12 mouse cellular contexts compared by ENCODE assay signal in genomic region chr7:140902036-140902875, GRCm38 (mm10). TPM values are rescaled to one million over a fixed set of nuclear protein-coding genes. Genes with fewer than 3 reads are reported as not detected.
DNase-seq lines count a peak whose midpoint lies in the region; ATAC-seq and TF ChIP-seq lines count a peak whose summit lies in the region.
"Had no signal": no experiment of that assay in that cellular context is flagged by ENCODE, and none has a peak within 500 bp of the region (broad histone marks: within the 10 kb centered on the region; RNA-seq: fewer than 3 reads in every experiment).

No protein-coding gene starts in this region.

- no peaks in the 10 kb centered on the region for H3K27me3 ChIP-seq in heart, adult 2 months (ENCODE audit: control insufficient read depth, insufficient read depth, low read length)
- H3K27me3 ChIP-seq in heart, embryonic 10.5 days (ENCODE audit: insufficient read depth, poor library complexity, severe bottlenecking): peaks cover 13% of the 10 kb centered on the region; the same call in 1 of the 2 replicates
- H3K27me3 ChIP-seq in midbrain, embryonic 16.5 days (ENCODE audit: control insufficient read depth, insufficient read depth, low read depth, low read length): no peaks in the 10 kb centered on the region
- H3K27me3 ChIP-seq in midbrain, embryonic 14.5 days (ENCODE audit: control insufficient read depth, insufficient read depth, low read length): no peaks in the 10 kb centered on the region
- no peaks in the 10 kb centered on the region for H3K27me3 ChIP-seq in forebrain, embryonic 15.5 days
- H3K27me3 ChIP-seq: midbrain, embryonic 15.5 days had no signal

- no peak for TF ChIP-seq CTCF in heart, adult 2 months (IDR thresholded peaks at IDR 0.05)

- no peaks in the 10 kb centered on the region for H3K79me2 ChIP-seq in heart, adult 2 months (replicated peaks; ENCODE audit: control insufficient read depth, insufficient read depth, low read length)

- H3K9ac ChIP-seq in heart, adult 2 months (ENCODE audit: low read depth, low read length): no peak overlapping the region
- H3K9ac ChIP-seq in midbrain, embryonic 16.5 days (ENCODE audit: low read depth, low read length): peak overlapping the region; percentile 25; the same call in 1 of the 2 replicates
- no peak overlapping the region for H3K9ac ChIP-seq in midbrain, embryonic 14.5 days (replicated peaks; ENCODE audit: low read length)
- no peak overlapping the region for H3K9ac ChIP-seq in forebrain, embryonic 15.5 days (replicated peaks)
- H3K9ac ChIP-seq: lung, embryonic 14.5 days; midbrain, embryonic 15.5 days had no signal

- 71% methylated on average over 15 of the region's 15 CpGs for WGBS in heart, adult 2 months
- 80% methylated on average over 15 of the region's 15 CpGs for WGBS in heart, embryonic 10.5 days
- 75% methylated on average over 15 of the region's 15 CpGs for WGBS in midbrain, embryonic 16.5 days
- WGBS in midbrain, embryonic 14.5 days: 83% methylated on average over 15 of the region's 15 CpGs
- 72% methylated on average over 15 of the region's 15 CpGs for WGBS in forebrain, embryonic 15.5 days

- no peaks in the 10 kb centered on the region for H3K9me3 ChIP-seq in heart, embryonic 10.5 days
- H3K9me3 ChIP-seq in midbrain, embryonic 16.5 days (replicated peaks; ENCODE audit: control insufficient read depth, low read length, poor library complexity, severe bottlenecking): no peaks in the 10 kb centered on the region
- H3K9me3 ChIP-seq in midbrain, embryonic 14.5 days (ENCODE audit: control insufficient read depth, low read length): no peaks in the 10 kb centered on the region
- H3K9me3 ChIP-seq in forebrain, embryonic 15.5 days: no peaks in the 10 kb centered on the region
- H3K9me3 ChIP-seq: midbrain, embryonic 15.5 days had no signal

- peak overlapping the region; percentile 3; the same call in 1 of the 2 replicates for H3K27ac ChIP-seq in heart, adult 2 months
- H3K27ac ChIP-seq in heart, embryonic 10.5 days: no peak overlapping the region
- H3K27ac ChIP-seq in midbrain, embryonic 16.5 days (ENCODE audit: low read length): no peak overlapping the region
- no peak overlapping the region for H3K27ac ChIP-seq in midbrain, embryonic 14.5 days (replicated peaks; ENCODE audit: low read depth, low read length)
- H3K27ac ChIP-seq in forebrain, embryonic 15.5 days (replicated peaks): no peak overlapping the region
- H3K27ac ChIP-seq: hindbrain, embryonic 14.5 days; midbrain, embryonic 15.5 days had no signal

- H3K4me2 ChIP-seq in midbrain, embryonic 16.5 days (ENCODE audit: low read length): no peak overlapping the region
- H3K4me2 ChIP-seq in midbrain, embryonic 14.5 days (ENCODE audit: low read length): no peak overlapping the region
- no peak overlapping the region for H3K4me2 ChIP-seq in forebrain, embryonic 15.5 days (replicated peaks)
- H3K4me2 ChIP-seq: hindbrain, embryonic 14.5 days; lung, embryonic 14.5 days; midbrain, embryonic 15.5 days had no signal

- peak; percentile 31 to 42 for DNase-seq in heart, adult 2 months
- no peak for DNase-seq in heart, embryonic 10.5 days (ENCODE audit: low spot score)
- DNase-seq in midbrain, embryonic 14.5 days: no peak
- peak; percentile 50 to 63 for DNase-seq in gastrocnemius, postnatal 36 days
- no peak for DNase-seq in left cerebral cortex, adult 8-10 months (ENCODE audit: low spot score in 2 of 2)

- intact Hi-C loops in heart, adult 2 months (cut with DNase I): no loop called here
- intact Hi-C loops in gastrocnemius, postnatal 36 days (cut with DNase I): loop anchor here (2.0 kb wide), 1 partner anchor 47 kb away; no protein-coding TSS in a partner anchor

- TF ChIP-seq POLR2A in heart, adult 2 months (IDR thresholded peaks at IDR 0.05; ENCODE audit: insufficient read depth, low read depth, low read length): no peak

- no peak for TF ChIP-seq EP300 in heart, adult 2 months (IDR thresholded peaks at IDR 0.05; ENCODE audit: insufficient read depth, low read depth, low read length)

- H3K4me3 ChIP-seq in heart, adult 2 months: no peak overlapping the region
- H3K4me3 ChIP-seq in heart, embryonic 10.5 days: no peak overlapping the region
- no peak overlapping the region for H3K4me3 ChIP-seq in midbrain, embryonic 16.5 days (ENCODE audit: low read depth, low read length)
- no peak overlapping the region for H3K4me3 ChIP-seq in midbrain, embryonic 14.5 days (replicated peaks; ENCODE audit: low read depth, low read length)
- no peak overlapping the region for H3K4me3 ChIP-seq in forebrain, embryonic 15.5 days
- H3K4me3 ChIP-seq: midbrain, embryonic 15.5 days had no signal

- no peaks in the 10 kb centered on the region; the same call in 1 of the 2 replicates for H3K36me3 ChIP-seq in heart, adult 2 months (ENCODE audit: control insufficient read depth, insufficient read depth, low read length)
- H3K36me3 ChIP-seq in heart, embryonic 10.5 days: peaks cover 20% of the 10 kb centered on the region
- peaks cover 17% of the 10 kb centered on the region for H3K36me3 ChIP-seq in midbrain, embryonic 16.5 days (ENCODE audit: control insufficient read depth, insufficient read depth, low read length)
- H3K36me3 ChIP-seq in midbrain, embryonic 14.5 days (ENCODE audit: control insufficient read depth, insufficient read depth, low read length): peaks cover 24% of the 10 kb centered on the region
- H3K36me3 ChIP-seq in forebrain, embryonic 15.5 days: peaks cover 17% of the 10 kb centered on the region

- no peak for ATAC-seq in midbrain, embryonic 16.5 days
- ATAC-seq in midbrain, embryonic 14.5 days (ENCODE audit: low FRiP score, low TSS enrichment): no peak
- ATAC-seq in forebrain, embryonic 15.5 days (replicated peaks): no peak

- no peaks in the 10 kb centered on the region; the same call in 1 of the 2 replicates for H3K4me1 ChIP-seq in heart, adult 2 months (ENCODE audit: control insufficient read depth, insufficient read depth, low read length)
- peaks cover 26% of the 10 kb centered on the region; the same call in 1 of the 2 replicates for H3K4me1 ChIP-seq in heart, embryonic 10.5 days
- H3K4me1 ChIP-seq in midbrain, embryonic 16.5 days (ENCODE audit: control insufficient read depth, insufficient read depth, low read length): no peaks in the 10 kb centered on the region
- no peaks in the 10 kb centered on the region for H3K4me1 ChIP-seq in midbrain, embryonic 14.5 days (ENCODE audit: control insufficient read depth, insufficient read depth, low read length)
- H3K4me1 ChIP-seq in forebrain, embryonic 15.5 days: no peaks in the 10 kb centered on the region
- H3K4me1 ChIP-seq: midbrain, embryonic 15.5 days had no signal

RNA-seq across cellular contexts. Expression of gene Cox8b, which starts 2.0 kb away (rescaled TPM):
- total RNA-seq in heart, adult 2 months (2021): 1,000 to 10,000 TPM; 2,777 to 3,250 TPM
- polyA plus RNA-seq in heart, adult 2 months (2012; rRNA removed): 1,727 and 2,194 TPM in 2 replicates
- 13.6 and 46.8 TPM in 2 replicates for polyA plus RNA-seq in heart, embryonic 10.5 days (2016; fragmentation: Nextera tagmentation; extraction: Ambion mirVana)
- polyA plus RNA-seq in midbrain, embryonic 16.5 days (2015; fragmentation: Nextera tagmentation; extraction: Ambion mirVana): not detected in 2 replicates
- polyA plus RNA-seq in midbrain, embryonic 14.5 days (2014; fragmentation: Nextera tagmentation; extraction: Ambion mirVana): not detected in 2 replicates
- 1,000 to 10,000 TPM; 1,837 to 1,924 TPM for total RNA-seq in gastrocnemius, postnatal 36 days (2021)
- total RNA-seq in left cerebral cortex, adult 8-10 months (2022): 1 to 10 TPM; 1.7 to 3.9 (median 2.9) TPM
- polyA plus RNA-seq in forebrain, embryonic 15.5 days (2015; fragmentation: Nextera tagmentation; extraction: Ambion mirVana): not detected in 2 replicates
- polyA plus RNA-seq: CD4-positive, CD25-positive, alpha-beta regulatory T cell, adult 4 months; hindbrain, embryonic 14.5 days; lung, embryonic 14.5 days; midbrain, embryonic 15.5 days; neural tube, embryonic 14.5 days had no signal

RNA-seq across cellular contexts. Expression of gene Nlrp6, which starts 18.4 kb away (rescaled TPM):
- under 1 TPM in 1 of 2 experiments, not detected in 1; 0.07 TPM for total RNA-seq in heart, adult 2 months (2021)
- 0.04 and 0.06 TPM in 2 replicates for polyA plus RNA-seq in heart, adult 2 months (2012; rRNA removed)
- polyA plus RNA-seq in heart, embryonic 10.5 days (2016; fragmentation: Nextera tagmentation; extraction: Ambion mirVana): 0.14 TPM in 1 of 2 replicates, not detected in the other
- polyA plus RNA-seq in midbrain, embryonic 16.5 days (2015; fragmentation: Nextera tagmentation; extraction: Ambion mirVana): 0.58 and 0.81 TPM in 2 replicates
- polyA plus RNA-seq in midbrain, embryonic 14.5 days (2014; fragmentation: Nextera tagmentation; extraction: Ambion mirVana): 0.32 and 0.89 TPM in 2 replicates
- not detected for total RNA-seq in gastrocnemius, postnatal 36 days (2021)
- total RNA-seq in left cerebral cortex, adult 8-10 months (2022): 1 to 10 TPM in 1 of 4 experiments, under 1 TPM in 3; 0.54 to 1.1 (median 0.92) TPM
- polyA plus RNA-seq in forebrain, embryonic 15.5 days (2015; fragmentation: Nextera tagmentation; extraction: Ambion mirVana): 0.24 and 0.28 TPM in 2 replicates
- polyA plus RNA-seq: CD4-positive, CD25-positive, alpha-beta regulatory T cell, adult 4 months had no signal

RNA-seq across cellular contexts. Expression of gene Sirt3, which starts 20.1 kb away (rescaled TPM):
- total RNA-seq in heart, adult 2 months (2021): 10 to 100 TPM; 53.1 to 60.6 TPM
- 86.9 and 100 TPM in 2 replicates for polyA plus RNA-seq in heart, adult 2 months (2012; rRNA removed)
- 31.5 and 40.1 TPM in 2 replicates for polyA plus RNA-seq in heart, embryonic 10.5 days (2016; fragmentation: Nextera tagmentation; extraction: Ambion mirVana)
- polyA plus RNA-seq in midbrain, embryonic 16.5 days (2015; fragmentation: Nextera tagmentation; extraction: Ambion mirVana): 49.1 and 58.2 TPM in 2 replicates
- 33.4 and 40.0 TPM in 2 replicates for polyA plus RNA-seq in midbrain, embryonic 14.5 days (2014; fragmentation: Nextera tagmentation; extraction: Ambion mirVana)
- 10 to 100 TPM; 26.0 to 26.3 TPM for total RNA-seq in gastrocnemius, postnatal 36 days (2021)
- total RNA-seq in left cerebral cortex, adult 8-10 months (2022): 10 to 100 TPM; 62.4 to 79.7 (median 73.7) TPM
- 33.6 and 36.5 TPM in 2 replicates for polyA plus RNA-seq in forebrain, embryonic 15.5 days (2015; fragmentation: Nextera tagmentation; extraction: Ambion mirVana)

RNA-seq across cellular contexts. Expression of gene Psmd13, which starts 20.5 kb away (rescaled TPM):
- 10 to 100 TPM; 72.6 to 86.1 TPM for total RNA-seq in heart, adult 2 months (2021)
- polyA plus RNA-seq in heart, adult 2 months (2012; rRNA removed): 50.8 and 71.0 TPM in 2 replicates
- polyA plus RNA-seq in heart, embryonic 10.5 days (2016; fragmentation: Nextera tagmentation; extraction: Ambion mirVana): 249 and 270 TPM in 2 replicates
- 260 and 268 TPM in 2 replicates for polyA plus RNA-seq in midbrain, embryonic 16.5 days (2015; fragmentation: Nextera tagmentation; extraction: Ambion mirVana)
- 186 and 214 TPM in 2 replicates for polyA plus RNA-seq in midbrain, embryonic 14.5 days (2014; fragmentation: Nextera tagmentation; extraction: Ambion mirVana)
- total RNA-seq in gastrocnemius, postnatal 36 days (2021): 10 to 100 TPM; 78.3 to 78.9 TPM
- 100 to 1,000 TPM; 105 to 117 (median 109) TPM for total RNA-seq in left cerebral cortex, adult 8-10 months (2022)
- polyA plus RNA-seq in forebrain, embryonic 15.5 days (2015; fragmentation: Nextera tagmentation; extraction: Ambion mirVana): 283 and 287 TPM in 2 replicates

RNA-seq across cellular contexts. Expression of gene Pgghg, which starts 38.9 kb away (rescaled TPM):
- 1 to 10 TPM; 4.0 to 5.8 TPM for total RNA-seq in heart, adult 2 months (2021)
- 13.0 and 14.1 TPM in 2 replicates for polyA plus RNA-seq in heart, adult 2 months (2012; rRNA removed)
- polyA plus RNA-seq in heart, embryonic 10.5 days (2016; fragmentation: Nextera tagmentation; extraction: Ambion mirVana): 13.7 and 16.1 TPM in 2 replicates
- polyA plus RNA-seq in midbrain, embryonic 16.5 days (2015; fragmentation: Nextera tagmentation; extraction: Ambion mirVana): 5.4 and 6.3 TPM in 2 replicates
- polyA plus RNA-seq in midbrain, embryonic 14.5 days (2014; fragmentation: Nextera tagmentation; extraction: Ambion mirVana): 5.0 and 7.4 TPM in 2 replicates
- 1 to 10 TPM; 3.6 to 4.6 TPM for total RNA-seq in gastrocnemius, postnatal 36 days (2021)
- 1 to 10 TPM; 3.9 to 4.7 (median 4.3) TPM for total RNA-seq in left cerebral cortex, adult 8-10 months (2022)
- polyA plus RNA-seq in forebrain, embryonic 15.5 days (2015; fragmentation: Nextera tagmentation; extraction: Ambion mirVana): 8.5 and 8.7 TPM in 2 replicates

Comparison
In these comparisons a context has a peak if more than half of its experiments do, and no peak if none do; other contexts are left out.
1. DNase-seq: peak in heart, adult 2 months (2 of 2) and gastrocnemius, postnatal 36 days (2 of 2); none in heart, embryonic 10.5 days (single experiment), midbrain, embryonic 14.5 days (single experiment) and left cerebral cortex, adult 8-10 months (0 of 2).
2. RNA of gene Cox8b, which starts 2.0 kb away (polyA plus RNA-seq): 1,727 to 2,194 TPM in heart, adult 2 months; 13.6 to 46.8 TPM in heart, embryonic 10.5 days, not detected in midbrain, embryonic 16.5 days, not detected in midbrain, embryonic 14.5 days and not detected in forebrain, embryonic 15.5 days; every median in the first group is over 10 times any median in the second.